Mouse (Mus musculus): ENCODE results near the gene Slit3. TPM values are rescaled to one million over a fixed set of nuclear protein-coding genes. Genes with fewer than 3 reads are reported as not detected.

The Slit3 gene
- total and polyA plus RNA-seq, 3 experiments, result 0.76 TPM; not detected in 2

GRCm38 (mm10) chr11:35612262-35612896, 491.4 kb downstream of the Slit3 start:
- Histone ChIP-seq H3K4me3 (ENCODE audit: low read depth, low read length) (no peak overlapping the region), H3K4me1 (ENCODE audit: insufficient read depth, low read depth, low read length) (no peaks in the 10 kb centered on the region), H3K9me3 (replicated peaks) (peaks cover 72% of the 10 kb centered on the region), H3K36me3 (replicated peaks) (no peaks in the 10 kb centered on the region), H3K27me3 (ENCODE audit: insufficient read depth, low read length) (no peaks in the 10 kb centered on the region)
- TF ChIP-seq GATA1 (IDR thresholded peaks at IDR 0.05; ENCODE audit: borderline replicate concordance, low read length) (no peak), POLR2AphosphoS5 (IDR thresholded peaks at IDR 0.05; ENCODE audit: insufficient replicate concordance, low read depth, low read length) (no peak), GATA2 (IDR thresholded peaks at IDR 0.05; ENCODE audit: borderline replicate concordance, low read depth, low read length) (no peak)
- ATAC-seq (ENCODE audit: extremely low read depth, insufficient number of reproducible peaks, low FRiP score, poor library complexity, severe bottlenecking) (no peak), DNase-seq (ENCODE audit: low spot score) (no peak)

- Histone ChIP-seq H3K36me3 (replicated peaks) (no peaks in the 10 kb centered on the region), H3K9me3 (replicated peaks) (peaks cover 78% of the 10 kb centered on the region), H3K27me3 (ENCODE audit: insufficient read depth, low read length) (no peaks in the 10 kb centered on the region), H3K4me3 (ENCODE audit: low read depth, low read length) (no peak overlapping the region), H3K4me1 (ENCODE audit: insufficient read depth, low read depth, low read length) (no peaks in the 10 kb centered on the region)
- ATAC-seq (ENCODE audit: extremely low read depth, insufficient number of reproducible peaks, low FRiP score, poor library complexity, severe bottlenecking) (no peak), DNase-seq (ENCODE audit: low spot score) (no peak)
- no peak for TF ChIP-seq CTCF (IDR thresholded peaks at IDR 0.05; ENCODE audit: low read depth, low read length)
- no peak for TF ChIP-seq GATA2 (IDR thresholded peaks at IDR 0.05; ENCODE audit: borderline replicate concordance, low read depth, low read length)
Observed at GRCm38 (mm10) chr11:35614530-35614929, 493.5 kb downstream of the Slit3 start.

GRCm38 (mm10) chr11:35619421-35619820, 498.4 kb downstream of the Slit3 start:
- H3K27me3 ChIP-seq (ENCODE audit: insufficient read depth, low read length), result no peaks in the 10 kb centered on the region
- no peaks in the 10 kb centered on the region for H3K4me1 ChIP-seq (ENCODE audit: insufficient read depth, low read depth, low read length)
- no peak for TF ChIP-seq CTCF (IDR thresholded peaks at IDR 0.05; ENCODE audit: low read depth, low read length)
- H3K9me3 ChIP-seq (replicated peaks), result peaks cover 79% of the 10 kb centered on the region
- H3K36me3 ChIP-seq (replicated peaks), result no peaks in the 10 kb centered on the region
- ATAC-seq (ENCODE audit: extremely low read depth, insufficient number of reproducible peaks, low FRiP score, poor library complexity, severe bottlenecking) (no peak), DNase-seq (ENCODE audit: low spot score) (no peak)
- H3K4me3 ChIP-seq (ENCODE audit: low read depth, low read length), result no peak overlapping the region

- DNase-seq (ENCODE audit: low spot score), result no peak
- no peaks in the 10 kb centered on the region for H3K4me1 ChIP-seq (ENCODE audit: insufficient read depth, low read depth, low read length)
- peaks cover 82% of the 10 kb centered on the region for H3K9me3 ChIP-seq (replicated peaks)
- H3K27me3 ChIP-seq (ENCODE audit: insufficient read depth, low read length), result no peaks in the 10 kb centered on the region
- no peak overlapping the region for H3K4me3 ChIP-seq (ENCODE audit: low read depth, low read length)
- TF ChIP-seq TAL1 (conservative IDR thresholded peaks at IDR 0.05; ENCODE audit: low read depth, low read length), result no peak
- TF ChIP-seq GATA2 (IDR thresholded peaks at IDR 0.05; ENCODE audit: borderline replicate concordance, low read depth, low read length), result no peak
- no peak for TF ChIP-seq CTCF (IDR thresholded peaks at IDR 0.05; ENCODE audit: low read depth, low read length)
- no peak for TF ChIP-seq POLR2AphosphoS5 (IDR thresholded peaks at IDR 0.05; ENCODE audit: insufficient replicate concordance, low read depth, low read length)
- TF ChIP-seq GATA1 (IDR thresholded peaks at IDR 0.05; ENCODE audit: borderline replicate concordance, low read length), result no peak
- no peak for ATAC-seq (ENCODE audit: extremely low read depth, insufficient number of reproducible peaks, low FRiP score, poor library complexity, severe bottlenecking)
- no peaks in the 10 kb centered on the region for H3K36me3 ChIP-seq (replicated peaks)
Observed at GRCm38 (mm10) chr11:35622736-35623135, 501.7 kb downstream of the Slit3 start.

GRCm38 (mm10) chr11:35624515-35625270, 503.7 kb downstream of the Slit3 start:
- Histone ChIP-seq H3K36me3 (replicated peaks) (no peaks in the 10 kb centered on the region), H3K4me1 (ENCODE audit: insufficient read depth, low read depth, low read length) (no peaks in the 10 kb centered on the region), H3K27me3 (ENCODE audit: insufficient read depth, low read length) (no peaks in the 10 kb centered on the region), H3K9me3 (replicated peaks) (peaks cover 83% of the 10 kb centered on the region), H3K4me3 (ENCODE audit: low read depth, low read length) (no peak overlapping the region)
- DNase-seq (ENCODE audit: low spot score), result no peak
- ATAC-seq (ENCODE audit: extremely low read depth, insufficient number of reproducible peaks, low FRiP score, poor library complexity, severe bottlenecking), result no peak; the same call in 1 of the 2 replicates
- no peak for TF ChIP-seq POLR2AphosphoS5 (IDR thresholded peaks at IDR 0.05; ENCODE audit: insufficient replicate concordance, low read depth, low read length)
- TF ChIP-seq TAL1 (conservative IDR thresholded peaks at IDR 0.05; ENCODE audit: low read depth, low read length), result no peak
- TF ChIP-seq GATA1 (IDR thresholded peaks at IDR 0.05; ENCODE audit: borderline replicate concordance, low read length), result no peak
- no peak for TF ChIP-seq CTCF (IDR thresholded peaks at IDR 0.05; ENCODE audit: low read depth, low read length)
- TF ChIP-seq GATA2 (IDR thresholded peaks at IDR 0.05; ENCODE audit: borderline replicate concordance, low read depth, low read length), result no peak

GRCm38 (mm10) chr11:35625576-35625975, 504.6 kb downstream of the Slit3 start:
- no peaks in the 10 kb centered on the region for H3K4me1 ChIP-seq (ENCODE audit: insufficient read depth, low read depth, low read length)
- DNase-seq (ENCODE audit: low spot score) (no peak), ATAC-seq (ENCODE audit: extremely low read depth, insufficient number of reproducible peaks, low FRiP score, poor library complexity, severe bottlenecking) (no peak)
- H3K36me3 ChIP-seq (replicated peaks), result no peaks in the 10 kb centered on the region
- H3K9me3 ChIP-seq (replicated peaks), result peaks cover 83% of the 10 kb centered on the region
- H3K27me3 ChIP-seq (ENCODE audit: insufficient read depth, low read length), result no peaks in the 10 kb centered on the region
- H3K4me3 ChIP-seq (ENCODE audit: low read depth, low read length), result no peak overlapping the region
- TF ChIP-seq GATA2 (IDR thresholded peaks at IDR 0.05; ENCODE audit: borderline replicate concordance, low read depth, low read length), result no peak
- no peak for TF ChIP-seq POLR2AphosphoS5 (IDR thresholded peaks at IDR 0.05; ENCODE audit: insufficient replicate concordance, low read depth, low read length)
- TF ChIP-seq GATA1 (IDR thresholded peaks at IDR 0.05; ENCODE audit: borderline replicate concordance, low read length), result no peak
- TF ChIP-seq CTCF (IDR thresholded peaks at IDR 0.05; ENCODE audit: low read depth, low read length), result no peak
- TF ChIP-seq TAL1 (conservative IDR thresholded peaks at IDR 0.05; ENCODE audit: low read depth, low read length), result no peak

Data from G1E (cell line).